Mouse (Mus musculus) myocyte (in vitro differentiated cells): ENCODE results near the gene Obscn.

ENCODE experiments used
- MAX ChIP-seq: IDR thresholded peaks from one replicate; pipeline ENCODE4 v1.6.1; 2011; ENCODE audit warnings: low read depth, mild to moderate bottlenecking, control low read depth
- MYOD1 ChIP-seq, 3 experiments: IDR thresholded peaks; one replicate each; pipeline ENCODE4 v1.6.1; 2011; ENCODE audit warnings: control low read depth in 2 of 3, low read depth in 2 of 3, mild to moderate bottlenecking in 2 of 3, moderate library complexity in 1 of 3; ENCODE audit not compliant: insufficient read length in 2 of 3, control insufficient read depth in 1 of 3
- MYOG ChIP-seq, 3 experiments: IDR thresholded peaks; one replicate each; pipeline ENCODE4 v1.6.1; 2011; ENCODE audit warnings: control low read depth in 2 of 3, low read depth in 2 of 3, mild to moderate bottlenecking in 2 of 3; ENCODE audit not compliant: insufficient read length in 2 of 3, control insufficient read depth in 1 of 3, insufficient read depth in 1 of 3
- POLR2A ChIP-seq: IDR thresholded peaks from one replicate; pipeline ENCODE4 v1.6.1; 2011; ENCODE audit warnings: low read depth, mild to moderate bottlenecking, control low read depth, moderate library complexity; ENCODE audit not compliant: insufficient read length
- POLR2AphosphoS2 ChIP-seq: IDR thresholded peaks from one replicate; pipeline ENCODE4 v1.6.1; 2011; ENCODE audit warnings: low read depth, control low read depth; ENCODE audit not compliant: insufficient read length
- SRF ChIP-seq: IDR thresholded peaks from one replicate; pipeline ENCODE4 v1.6.1; 2011; ENCODE audit warnings: low read depth; ENCODE audit not compliant: control insufficient read depth, insufficient read length
- TCF12 ChIP-seq: IDR thresholded peaks from one replicate; pipeline ENCODE4 v1.6.1; 2011; ENCODE audit warnings: mild to moderate bottlenecking, control low read depth; ENCODE audit not compliant: poor library complexity, insufficient read depth, severe bottlenecking
- USF1 ChIP-seq: IDR thresholded peaks from one replicate; pipeline ENCODE4 v1.6.1; 2011; ENCODE audit warnings: low read depth, mild to moderate bottlenecking, control low read depth, moderate library complexity

DNA sequence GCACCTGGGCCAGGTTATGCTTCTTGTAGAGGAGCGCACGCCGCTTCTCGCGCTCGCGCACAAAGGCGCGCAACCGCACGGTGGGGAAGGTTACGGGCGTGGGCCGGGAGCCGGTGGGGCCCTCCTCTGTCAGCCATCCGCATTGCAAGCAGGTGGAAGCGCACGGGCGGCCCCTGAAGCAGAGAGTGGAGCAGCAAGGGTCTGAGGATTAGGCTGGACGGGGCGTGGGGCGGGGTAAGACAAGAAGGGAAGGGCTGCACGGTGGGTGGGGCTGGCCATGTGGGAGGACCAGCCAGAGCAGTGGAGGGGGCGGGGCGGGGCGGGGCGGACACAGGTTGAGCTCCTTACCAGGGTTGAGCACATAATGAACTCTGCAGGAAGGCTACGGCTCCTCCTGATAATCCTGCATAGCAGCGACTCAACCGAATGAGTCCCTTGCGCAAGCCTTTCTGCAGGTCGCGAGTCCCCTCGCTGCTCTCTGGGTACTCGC lies 141.8 kb downstream of the Obscn start:
- TF ChIP-seq POLR2A (no peak), TCF12 (no peak), USF1 (no peak), SRF (no peak), MYOG (IDR thresholded peaks at IDR 0.05; ENCODE audit: control insufficient read depth in 1 of 3, insufficient read depth in 1 of 3, insufficient read length in 2 of 3, low read depth in 2 of 3) (no peak), POLR2AphosphoS2 (peak; percentile 40), MAX (no peak), MYOD1 (IDR thresholded peaks at IDR 0.05; ENCODE audit: control insufficient read depth in 1 of 3, insufficient read length in 2 of 3, low read depth in 2 of 3) (no peak)
